Mouse (Mus musculus) G1E (cell line): ENCODE data around the gene Clp1. TPM values are rescaled to one million over a fixed set of nuclear protein-coding genes. Genes with fewer than 3 reads are reported as not detected.

Source experiments
- ATAC-seq: 2 replicates; pipeline ENCODE4 v1.8.0; 2016; ENCODE audit warnings: mild to moderate bottlenecking; ENCODE audit not compliant: insufficient number of reproducible peaks, poor library complexity, low FRiP score, severe bottlenecking; ENCODE audit errors: extremely low read depth
- DNase-seq: peaks from one replicate; pipeline ENCODE4 v3.0.0; 2012; ENCODE audit warnings: low spot score
- H3K27me3 ChIP-seq: 2 replicates; pipeline ENCODE4 v1.6.1; 2012; ENCODE audit warnings: mild to moderate bottlenecking, low read length, inconsistent platforms; ENCODE audit not compliant: insufficient read depth
- H3K36me3 ChIP-seq: replicated peaks from 2 replicates; pipeline ENCODE3; 2012; ENCODE audit warnings: mild to moderate bottlenecking, inconsistent platforms
- H3K4me1 ChIP-seq: 2 replicates; pipeline ENCODE4 v1.6.1; 2012; ENCODE audit warnings: low read depth, low read length, inconsistent platforms, mixed read lengths; ENCODE audit not compliant: insufficient read depth
- H3K4me3 ChIP-seq: 2 replicates; pipeline ENCODE4 v1.5.1; 2012; ENCODE audit warnings: low read depth, mild to moderate bottlenecking, inconsistent platforms, low read length, moderate library complexity, mixed read lengths
- H3K9me3 ChIP-seq: replicated peaks from 2 replicates; pipeline ENCODE4 v1.6.1; 2012; ENCODE audit warnings: inconsistent platforms
- CTCF ChIP-seq: IDR thresholded peaks from 2 replicates; pipeline ENCODE4 v1.5.1; 2012; ENCODE audit warnings: low read depth, low read length, inconsistent platforms, mixed read lengths
- GATA1 ChIP-seq: IDR thresholded peaks from 2 replicates; pipeline ENCODE4 v1.6.1; 2012; ENCODE audit warnings: borderline replicate concordance, low read length, inconsistent platforms, mixed read lengths
- GATA2 ChIP-seq: IDR thresholded peaks from 2 replicates; pipeline ENCODE4 v1.6.1; 2012; ENCODE audit warnings: low read depth, low read length, inconsistent platforms, borderline replicate concordance
- POLR2AphosphoS5 ChIP-seq: IDR thresholded peaks from 2 replicates; pipeline ENCODE4 v1.6.1; 2012; ENCODE audit warnings: low read depth, low read length, inconsistent platforms; ENCODE audit not compliant: insufficient replicate concordance
- TAL1 ChIP-seq: conservative IDR thresholded peaks from 2 replicates; pipeline ENCODE4 v1.6.1; 2012; ENCODE audit warnings: low read depth, low read length, inconsistent platforms, mixed read lengths
- polyA plus RNA-seq: library from polyadenylated mRNA; stranded (reverse); fragments of >175 nt; gene quantifications from 2 replicates; pipeline ENCODE4 v1.2.3, GENCODE M21; 2012
- total RNA-seq, 2 experiments: library from RNA; stranded (forward) in 1 of 2; stranded (reverse) in 1 of 2; fragments of 200-1000 nt in 1 of 2; fragments of >200 nt in 1 of 2; fragmentation: Nextera tagmentation in 1 of 2; gene quantifications; 2 replicates each; pipeline ENCODE4 v1.2.3; 2014 to 2017

The Clp1 gene
- 30.0 and 30.7 TPM in 2 replicates for total RNA-seq (2014; fragmentation: Nextera tagmentation)
- 44.7 and 51.0 TPM in 2 replicates for total RNA-seq (2017)
- polyA plus RNA-seq: 0.98 and 1.1 TPM in 2 replicates

- 0 out of 2 replicates have a peak, but pooled peaks cover 2% of the 10 kb centered on the region for H3K27me3 ChIP-seq
- H3K9me3 ChIP-seq: no peaks in the 10 kb centered on the region
- peaks cover 33% of the 10 kb centered on the region for H3K36me3 ChIP-seq
- 0 out of 2 replicates have a peak, but pooled peaks have one; percentile 39 for TF ChIP-seq POLR2AphosphoS5
- no peak for TF ChIP-seq GATA1
- no peak for TF ChIP-seq CTCF
- DNase-seq: peak; percentile 82
- peaks cover 43% of the 10 kb centered on the region for H3K4me1 ChIP-seq
- H3K4me3 ChIP-seq: peak within 1 kb of the TSS; percentile 73
- ATAC-seq: peak; percentile 98
Observed at GRCm38 (mm10) chr2:84727172-84727858, at the start of gene Clp1. Clp1 (minus strand) TSS chr2:84727350.

- no peak overlapping the region for H3K4me3 ChIP-seq
- no peak for TF ChIP-seq TAL1
- TF ChIP-seq GATA1: no peak
- TF ChIP-seq GATA2: no peak
- no peak for TF ChIP-seq POLR2AphosphoS5
- TF ChIP-seq CTCF: no peak
- H3K27me3 ChIP-seq: peaks cover 57% of the 10 kb centered on the region
- no peaks in the 10 kb centered on the region for H3K9me3 ChIP-seq
- ATAC-seq (no peak), DNase-seq (no peak)
- no peaks in the 10 kb centered on the region for H3K36me3 ChIP-seq
- no peaks in the 10 kb centered on the region for H3K4me1 ChIP-seq
Observed at GRCm38 (mm10) chr2:84775665-84776064, 48.5 kb upstream of the Clp1 start.

GRCm38 (mm10) chr2:84775241-84775640 lies 48.1 kb upstream of the Clp1 start, which contains the start of gene Serping1:
Serping1 (minus strand) TSS chr2:84775444.
- Histone ChIP-seq H3K36me3 (no peaks in the 10 kb centered on the region), H3K4me3 (no peak within 1 kb of the TSS), H3K4me1 (no peaks in the 10 kb centered on the region), H3K27me3 (peaks cover 60% of the 10 kb centered on the region), H3K9me3 (no peaks in the 10 kb centered on the region)
- ATAC-seq (no peak), DNase-seq (no peak)
- TF ChIP-seq GATA1 (no peak), GATA2 (no peak), TAL1 (no peak), POLR2AphosphoS5 (no peak), CTCF (no peak)

GRCm38 (mm10) chr2:84774751-84775150 lies 47.6 kb upstream of the Clp1 start:
- ATAC-seq: no peak
- no peak for DNase-seq
- Histone ChIP-seq H3K4me3 (no peak overlapping the region), H3K36me3 (no peaks in the 10 kb centered on the region), H3K9me3 (no peaks in the 10 kb centered on the region), H3K4me1 (no peaks in the 10 kb centered on the region), H3K27me3 (peaks cover 65% of the 10 kb centered on the region)
- TF ChIP-seq GATA2: no peak

GRCm38 (mm10) chr2:84773195-84773594 lies 46.0 kb upstream of the Clp1 start:
- ATAC-seq (no peak), DNase-seq (no peak)
- Histone ChIP-seq H3K4me3 (no peak overlapping the region), H3K4me1 (no peaks in the 10 kb centered on the region), H3K9me3 (no peaks in the 10 kb centered on the region), H3K36me3 (no peaks in the 10 kb centered on the region), H3K27me3 (peaks cover 55% of the 10 kb centered on the region)
- TF ChIP-seq GATA1 (no peak), POLR2AphosphoS5 (no peak), TAL1 (no peak), CTCF (no peak), GATA2 (no peak)

GRCm38 (mm10) chr2:84772454-84772853 lies 45.3 kb upstream of the Clp1 start:
- DNase-seq: no peak
- Histone ChIP-seq H3K9me3 (no peaks in the 10 kb centered on the region), H3K36me3 (no peaks in the 10 kb centered on the region), H3K4me3 (no peak overlapping the region), H3K4me1 (no peaks in the 10 kb centered on the region), H3K27me3 (peaks cover 53% of the 10 kb centered on the region)
- TF ChIP-seq GATA2: no peak
- no peak for TF ChIP-seq POLR2AphosphoS5
- no peak for TF ChIP-seq GATA1
- no peak for TF ChIP-seq CTCF
- TF ChIP-seq TAL1: no peak
- ATAC-seq: no peak

GRCm38 (mm10) chr2:84770501-84770900 lies 43.4 kb upstream of the Clp1 start:
- DNase-seq: no peak
- Histone ChIP-seq H3K4me1 (no peaks in the 10 kb centered on the region), H3K27me3 (peaks cover 58% of the 10 kb centered on the region), H3K4me3 (no peak overlapping the region), H3K9me3 (no peaks in the 10 kb centered on the region), H3K36me3 (no peaks in the 10 kb centered on the region)
- no peak for TF ChIP-seq CTCF
- no peak for TF ChIP-seq POLR2AphosphoS5
- no peak for TF ChIP-seq GATA2
- no peak for TF ChIP-seq GATA1
- TF ChIP-seq TAL1: no peak
- ATAC-seq: no peak
